Mouse (Mus musculus): ENCODE measurements around the gene Ciao2a.

DNA sequence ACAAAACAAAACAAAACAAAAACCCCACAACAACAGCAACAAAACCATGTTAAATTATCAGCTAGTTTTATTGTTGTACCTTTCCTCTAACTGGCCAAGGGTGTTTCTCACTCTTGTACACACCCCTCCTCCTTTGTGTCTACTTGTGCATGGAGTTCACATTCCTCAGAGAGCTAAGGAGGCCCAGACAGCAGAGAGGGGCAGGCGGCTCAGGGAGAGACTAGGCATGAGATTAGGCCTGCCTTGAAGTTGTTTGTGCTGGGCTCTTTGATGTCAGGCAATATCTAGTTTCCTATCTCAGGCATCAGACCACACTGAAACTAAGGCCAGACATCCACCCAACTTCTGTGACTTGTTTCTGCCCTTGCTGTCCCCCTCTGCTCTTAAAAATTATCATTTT lies 41.8 kb downstream of the Ciao2a start:
- TF ChIP-seq CTCF (IDR thresholded peaks at IDR 0.05), result no peak
- TF ChIP-seq POLR2A (IDR thresholded peaks at IDR 0.05; ENCODE audit: insufficient read depth, low read depth, low read length), result no peak
- TF ChIP-seq EP300 (IDR thresholded peaks at IDR 0.05; ENCODE audit: insufficient read depth, low read depth, low read length), result no peak
